Mouse (Mus musculus): Measurements from ENCODE around the gene Ahrr. TPM values are rescaled to one million over a fixed set of nuclear protein-coding genes. Genes with fewer than 3 reads are reported as not detected.

Ahrr gene
- polyA plus RNA-seq, 1 experiment from 2014 or later, result 1.1 TPM

DNA sequence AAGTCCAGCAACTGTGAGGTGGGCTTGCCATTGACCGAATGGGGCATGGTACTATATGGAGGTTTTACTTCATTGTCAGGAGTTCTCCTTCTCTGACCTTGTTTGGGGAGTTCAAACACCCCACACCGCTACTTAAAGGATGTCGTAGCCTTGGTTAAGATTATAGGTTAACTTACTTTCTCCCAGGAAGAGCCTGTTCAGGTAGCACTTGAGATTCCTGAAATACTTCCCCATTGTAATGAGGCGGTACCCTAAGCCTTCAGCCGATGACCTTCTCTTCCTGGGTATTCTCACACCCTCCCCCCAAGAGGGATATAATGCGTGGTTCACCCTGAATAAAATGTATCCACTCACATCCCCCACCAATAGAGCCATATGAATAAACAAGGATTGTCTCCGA is 54.6 kb downstream of the Ahrr start:
- 67% methylated on average over 7 of the region's 7 CpGs for WGBS
- H3K4me3 ChIP-seq (ENCODE audit: control insufficient read depth in 1 of 2, insufficient read depth in 1 of 2, low read depth in 1 of 2, low read length in 2 of 2), result no peak overlapping the region
- no peaks in the 10 kb centered on the region for H3K4me1 ChIP-seq (ENCODE audit: control insufficient read depth in 2 of 2, insufficient read depth in 2 of 2, low read length in 2 of 2)
- no peak overlapping the region for H3K4me2 ChIP-seq (ENCODE audit: low read length)
- no peaks in the 10 kb centered on the region for H3K36me3 ChIP-seq (ENCODE audit: control insufficient read depth, insufficient read depth, low read length)
- H3K9ac ChIP-seq (ENCODE audit: low read length), result no peak overlapping the region
- H3K27me3 ChIP-seq (ENCODE audit: control insufficient read depth, insufficient read depth, low read length), result no peaks in the 10 kb centered on the region
- no peaks in the 10 kb centered on the region for H3K9me3 ChIP-seq (ENCODE audit: control insufficient read depth, low read length)
- H3K27ac ChIP-seq (replicated peaks in 1 of 2; ENCODE audit: control insufficient read depth in 1 of 2, insufficient read depth in 1 of 2, low read depth in 2 of 2, low read length in 2 of 2), result no peak overlapping the region
- ATAC-seq (ENCODE audit: insufficient number of reproducible peaks, insufficient read depth, low FRiP score, low read depth), result no peak

GRCm38 (mm10) chr13:74220659-74221058 is 71.5 kb downstream of the Ahrr start:
- 18% methylated on average over 1 of the region's 1 CpGs for whole genome bisulfite sequencing
- Histone ChIP-seq H3K27me3 (ENCODE audit: control insufficient read depth, insufficient read depth, low read length) (no peaks in the 10 kb centered on the region), H3K4me2 (ENCODE audit: low read length) (no peak overlapping the region), H3K4me3 (ENCODE audit: control insufficient read depth in 1 of 2, insufficient read depth in 1 of 2, low read depth in 1 of 2, low read length in 2 of 2) (no peak overlapping the region), H3K36me3 (ENCODE audit: control insufficient read depth, insufficient read depth, low read length) (no peaks in the 10 kb centered on the region), H3K9ac (ENCODE audit: low read length) (no peak overlapping the region), H3K27ac (replicated peaks in 1 of 2; ENCODE audit: control insufficient read depth in 1 of 2, insufficient read depth in 1 of 2, low read depth in 2 of 2, low read length in 2 of 2) (no peak overlapping the region), H3K4me1 (ENCODE audit: control insufficient read depth in 2 of 2, insufficient read depth in 2 of 2, low read length in 2 of 2) (no peaks in the 10 kb centered on the region), H3K9me3 (ENCODE audit: control insufficient read depth, low read length) (no peaks in the 10 kb centered on the region)
- 0 out of 2 replicates have a peak, but pooled peaks have one; percentile 35 for ATAC-seq (ENCODE audit: insufficient number of reproducible peaks, insufficient read depth, low FRiP score, low read depth)

GRCm38 (mm10) chr13:74218441-74218840 is 73.7 kb downstream of the Ahrr start:
- WGBS, result 69% methylated on average over 3 of the region's 3 CpGs
- Histone ChIP-seq H3K4me2 (ENCODE audit: low read length) (no peak overlapping the region), H3K27ac (replicated peaks in 1 of 2; ENCODE audit: control insufficient read depth in 1 of 2, insufficient read depth in 1 of 2, low read depth in 2 of 2, low read length in 2 of 2) (no peak overlapping the region), H3K27me3 (ENCODE audit: control insufficient read depth, insufficient read depth, low read length) (0 out of 2 replicates have a peak, but pooled peaks cover 5% of the 10 kb centered on the region), H3K4me3 (ENCODE audit: control insufficient read depth in 1 of 2, insufficient read depth in 1 of 2, low read depth in 1 of 2, low read length in 2 of 2) (no peak overlapping the region), H3K36me3 (ENCODE audit: control insufficient read depth, insufficient read depth, low read length) (no peaks in the 10 kb centered on the region), H3K4me1 (ENCODE audit: control insufficient read depth in 2 of 2, insufficient read depth in 2 of 2, low read length in 2 of 2) (no peaks in the 10 kb centered on the region), H3K9ac (ENCODE audit: low read length) (no peak overlapping the region), H3K9me3 (ENCODE audit: control insufficient read depth, low read length) (no peaks in the 10 kb centered on the region)
- ATAC-seq (ENCODE audit: insufficient number of reproducible peaks, insufficient read depth, low FRiP score, low read depth), result no peak

GRCm38 (mm10) chr13:74208986-74209345 is 83.2 kb downstream of the Ahrr start:
- ATAC-seq (ENCODE audit: insufficient number of reproducible peaks, insufficient read depth, low FRiP score, low read depth), result 0 out of 2 replicates have a peak, but pooled peaks have one; percentile 20
- 20% methylated on average over 12 of the region's 12 CpGs for WGBS
- H3K4me3 ChIP-seq (ENCODE audit: control insufficient read depth in 1 of 2, insufficient read depth in 1 of 2, low read depth in 1 of 2, low read length in 2 of 2), result peak overlapping the region; percentile 81 to 99
- 0 out of 2 replicates have a peak, but pooled peaks cover 5% of the 10 kb centered on the region for H3K27me3 ChIP-seq (ENCODE audit: control insufficient read depth, insufficient read depth, low read length)
- H3K4me1 ChIP-seq (ENCODE audit: control insufficient read depth in 2 of 2, insufficient read depth in 2 of 2, low read length in 2 of 2), result peaks cover 3 to 13% of the 10 kb centered on the region in 2 experiments
- H3K9me3 ChIP-seq (ENCODE audit: control insufficient read depth, low read length), result no peaks in the 10 kb centered on the region
- peaks cover 28% of the 10 kb centered on the region for H3K36me3 ChIP-seq (ENCODE audit: control insufficient read depth, insufficient read depth, low read length)
- peak overlapping the region; percentile 86 for H3K9ac ChIP-seq (ENCODE audit: low read length)
- H3K4me2 ChIP-seq (ENCODE audit: low read length), result peak overlapping the region; percentile 83
- H3K27ac ChIP-seq (replicated peaks in 1 of 2; ENCODE audit: control insufficient read depth in 1 of 2, insufficient read depth in 1 of 2, low read depth in 2 of 2, low read length in 2 of 2), result peak overlapping the region; percentile 95 to 99

GRCm38 (mm10) chr13:74208317-74208985 is 83.7 kb downstream of the Ahrr start, which contains the start of gene Exoc3:
Gene Exoc3 (minus strand): TSS chr13:74208732.
- Histone ChIP-seq H3K36me3 (ENCODE audit: control insufficient read depth, insufficient read depth, low read length) (peaks cover 33% of the 10 kb centered on the region), H3K4me3 (ENCODE audit: control insufficient read depth in 1 of 2, insufficient read depth in 1 of 2, low read depth in 1 of 2, low read length in 2 of 2) (peak within 1 kb of the TSS; percentile 81 to 99), H3K4me2 (ENCODE audit: low read length) (peak within 1 kb of the TSS; percentile 83), H3K9me3 (ENCODE audit: control insufficient read depth, low read length) (no peaks in the 10 kb centered on the region), H3K9ac (ENCODE audit: low read length) (peak within 1 kb of the TSS; percentile 86), H3K27me3 (ENCODE audit: control insufficient read depth, insufficient read depth, low read length) (no peaks in the 10 kb centered on the region), H3K4me1 (ENCODE audit: control insufficient read depth in 2 of 2, insufficient read depth in 2 of 2, low read length in 2 of 2) (peaks cover 3 to 13% of the 10 kb centered on the region in 2 experiments), H3K27ac (replicated peaks in 1 of 2; ENCODE audit: control insufficient read depth in 1 of 2, insufficient read depth in 1 of 2, low read depth in 2 of 2, low read length in 2 of 2) (peak within 1 kb of the TSS; percentile 95 to 99)
- 0% methylated on average over 37 of the region's 39 CpGs for WGBS
- peak; percentile 90 for ATAC-seq (ENCODE audit: insufficient number of reproducible peaks, insufficient read depth, low FRiP score, low read depth)

- no peak overlapping the region for H3K27ac ChIP-seq (replicated peaks in 1 of 2; ENCODE audit: control insufficient read depth in 1 of 2, insufficient read depth in 1 of 2, low read depth in 2 of 2, low read length in 2 of 2)
- no peak overlapping the region for H3K4me3 ChIP-seq (ENCODE audit: control insufficient read depth in 1 of 2, insufficient read depth in 1 of 2, low read depth in 1 of 2, low read length in 2 of 2)
- WGBS, result 75% methylated on average over 3 of the region's 3 CpGs
- no peak for ATAC-seq (ENCODE audit: insufficient number of reproducible peaks, insufficient read depth, low FRiP score, low read depth)
- H3K27me3 ChIP-seq (ENCODE audit: control insufficient read depth, insufficient read depth, low read length), result no peaks in the 10 kb centered on the region
- no peaks in the 10 kb centered on the region for H3K9me3 ChIP-seq (ENCODE audit: control insufficient read depth, low read length)
- no peaks in the 10 kb centered on the region for H3K4me1 ChIP-seq (ENCODE audit: control insufficient read depth in 2 of 2, insufficient read depth in 2 of 2, low read length in 2 of 2)
- H3K9ac ChIP-seq (ENCODE audit: low read length), result no peak overlapping the region
- no peak overlapping the region for H3K4me2 ChIP-seq (ENCODE audit: low read length)
- peaks cover 66% of the 10 kb centered on the region for H3K36me3 ChIP-seq (ENCODE audit: control insufficient read depth, insufficient read depth, low read length)
Measured at GRCm38 (mm10) chr13:74196451-74196850, 95.7 kb downstream of the Ahrr start.

GRCm38 (mm10) chr13:74192613-74193012 is 99.5 kb downstream of the Ahrr start:
- Histone ChIP-seq H3K9me3 (ENCODE audit: control insufficient read depth, low read length) (no peaks in the 10 kb centered on the region), H3K36me3 (ENCODE audit: control insufficient read depth, insufficient read depth, low read length) (peaks cover 84% of the 10 kb centered on the region)
- no peak for ATAC-seq (ENCODE audit: insufficient number of reproducible peaks, insufficient read depth, low FRiP score, low read depth)

More at GRCm38 (mm10) chr13:74192613-74193012, 99.5 kb downstream of the Ahrr start:
- no peak overlapping the region for H3K4me2 ChIP-seq (ENCODE audit: low read length)
- H3K27me3 ChIP-seq (ENCODE audit: control insufficient read depth, insufficient read depth, low read length), result no peaks in the 10 kb centered on the region
- H3K4me1 ChIP-seq (ENCODE audit: control insufficient read depth in 2 of 2, insufficient read depth in 2 of 2, low read length in 2 of 2), result no peaks in the 10 kb centered on the region
- H3K4me3 ChIP-seq (ENCODE audit: control insufficient read depth in 1 of 2, insufficient read depth in 1 of 2, low read depth in 1 of 2, low read length in 2 of 2), result no peak overlapping the region
- WGBS, result 77% methylated on average over 6 of the region's 6 CpGs
- H3K9ac ChIP-seq (ENCODE audit: low read length), result no peak overlapping the region
- no peak overlapping the region for H3K27ac ChIP-seq (replicated peaks in 1 of 2; ENCODE audit: control insufficient read depth in 1 of 2, insufficient read depth in 1 of 2, low read depth in 2 of 2, low read length in 2 of 2)
